Mouse (Mus musculus): ENCODE measurements around the gene Oxa1l. TPM values are rescaled to one million over a fixed set of nuclear protein-coding genes. Genes with fewer than 3 reads are reported as not detected.
A peak's percentile ranks its signal among the peaks of the same experiment; 100 is the strongest.

Gene Oxa1l
- polyA plus RNA-seq, 1 experiment from 2014 or later, result 42.3 TPM

GRCm38 (mm10) chr14:54397872-54398527 lies 37.4 kb downstream of the Oxa1l start:
- Histone ChIP-seq H3K9me3 (no peaks in the 10 kb centered on the region), H3K4me1 (no peaks in the 10 kb centered on the region), H3K9ac (replicated peaks) (no peak overlapping the region), H3K27me3 (no peaks in the 10 kb centered on the region), H3K36me3 (no peaks in the 10 kb centered on the region), H3K4me3 (no peak overlapping the region), H3K4me2 (replicated peaks) (no peak overlapping the region), H3K27ac (replicated peaks) (no peak overlapping the region)
- ATAC-seq (ENCODE audit: low FRiP score, low read depth), result no peak
- WGBS, result 85% methylated on average over 7 of the region's 7 CpGs

GRCm38 (mm10) chr14:54398528-54398916 lies 37.9 kb downstream of the Oxa1l start:
- H3K9ac ChIP-seq (replicated peaks), result no peak overlapping the region
- no peak for ATAC-seq (ENCODE audit: low FRiP score, low read depth)
- no peak overlapping the region for H3K4me3 ChIP-seq
- 86% methylated on average over 7 of the region's 7 CpGs for WGBS
- no peak overlapping the region for H3K4me2 ChIP-seq (replicated peaks)
- no peaks in the 10 kb centered on the region for H3K36me3 ChIP-seq
- no peaks in the 10 kb centered on the region for H3K27me3 ChIP-seq
- no peaks in the 10 kb centered on the region for H3K4me1 ChIP-seq
- no peak overlapping the region for H3K27ac ChIP-seq (replicated peaks)
- H3K9me3 ChIP-seq, result no peaks in the 10 kb centered on the region

- no peak overlapping the region for H3K4me3 ChIP-seq
- 67% methylated on average over 8 of the region's 8 CpGs for WGBS
- no peak overlapping the region for H3K27ac ChIP-seq (replicated peaks)
- no peaks in the 10 kb centered on the region for H3K4me1 ChIP-seq
- H3K36me3 ChIP-seq, result no peaks in the 10 kb centered on the region
- no peak overlapping the region for H3K9ac ChIP-seq (replicated peaks)
- no peak for ATAC-seq (ENCODE audit: low FRiP score, low read depth)
- H3K4me2 ChIP-seq (replicated peaks), result no peak overlapping the region
- no peaks in the 10 kb centered on the region for H3K9me3 ChIP-seq
- H3K27me3 ChIP-seq, result no peaks in the 10 kb centered on the region
Measured at GRCm38 (mm10) chr14:54398921-54399382, 38.3 kb downstream of the Oxa1l start.

GRCm38 (mm10) chr14:54401723-54402122 lies 41.1 kb downstream of the Oxa1l start:
- no peak overlapping the region for H3K4me2 ChIP-seq (replicated peaks)
- no peaks in the 10 kb centered on the region for H3K4me1 ChIP-seq
- no peak overlapping the region for H3K9ac ChIP-seq (replicated peaks)
- H3K27me3 ChIP-seq, result no peaks in the 10 kb centered on the region
- no peak for ATAC-seq (ENCODE audit: low FRiP score, low read depth)
- no peak overlapping the region for H3K27ac ChIP-seq (replicated peaks)
- H3K36me3 ChIP-seq, result no peaks in the 10 kb centered on the region
- no peaks in the 10 kb centered on the region for H3K9me3 ChIP-seq
- 86% methylated on average over 3 of the region's 3 CpGs for WGBS
- H3K4me3 ChIP-seq, result no peak overlapping the region

GRCm38 (mm10) chr14:54408336-54409056 lies 47.9 kb downstream of the Oxa1l start:
- no peaks in the 10 kb centered on the region for H3K36me3 ChIP-seq
- no peaks in the 10 kb centered on the region for H3K4me1 ChIP-seq
- H3K9me3 ChIP-seq, result no peaks in the 10 kb centered on the region
- no peak overlapping the region for H3K27ac ChIP-seq (replicated peaks)
- WGBS, result 83% methylated on average over 25 of the region's 25 CpGs
- H3K4me2 ChIP-seq (replicated peaks), result no peak overlapping the region
- ATAC-seq (ENCODE audit: low FRiP score, low read depth), result no peak
- H3K4me3 ChIP-seq, result no peak overlapping the region
- peaks cover 13% of the 10 kb centered on the region; the same call in 1 of the 2 replicates for H3K27me3 ChIP-seq
- H3K9ac ChIP-seq (replicated peaks), result no peak overlapping the region

GRCm38 (mm10) chr14:54409057-54409645 lies 48.5 kb downstream of the Oxa1l start:
- Histone ChIP-seq H3K27me3 (peaks cover 19% of the 10 kb centered on the region; the same call in 1 of the 2 replicates), H3K9ac (replicated peaks) (no peak overlapping the region), H3K4me2 (replicated peaks) (no peak overlapping the region), H3K4me3 (no peak overlapping the region), H3K36me3 (no peaks in the 10 kb centered on the region), H3K4me1 (peaks cover 3% of the 10 kb centered on the region), H3K27ac (replicated peaks) (no peak overlapping the region), H3K9me3 (no peaks in the 10 kb centered on the region)
- ATAC-seq (ENCODE audit: low FRiP score, low read depth), result no peak
- 82% methylated on average over 7 of the region's 7 CpGs for WGBS

GRCm38 (mm10) chr14:54409980-54410810 lies 49.6 kb downstream of the Oxa1l start:
- Histone ChIP-seq H3K9me3 (no peaks in the 10 kb centered on the region), H3K9ac (replicated peaks) (no peak overlapping the region), H3K36me3 (no peaks in the 10 kb centered on the region), H3K27ac (replicated peaks) (0 out of 2 replicates have a peak overlapping the region, but pooled peaks have one; percentile 4), H3K27me3 (peaks cover 26% of the 10 kb centered on the region), H3K4me1 (peaks cover 5% of the 10 kb centered on the region), H3K4me3 (no peak overlapping the region), H3K4me2 (replicated peaks) (no peak overlapping the region)
- 46% methylated on average over 17 of the region's 17 CpGs for WGBS
- no peak for ATAC-seq (ENCODE audit: low FRiP score, low read depth)

GRCm38 (mm10) chr14:54412000-54412576 lies 51.5 kb downstream of the Oxa1l start:
- 32% methylated on average over 9 of the region's 9 CpGs for WGBS
- Histone ChIP-seq H3K4me2 (replicated peaks) (no peak overlapping the region), H3K4me3 (no peak overlapping the region), H3K36me3 (no peaks in the 10 kb centered on the region), H3K27ac (replicated peaks) (no peak overlapping the region), H3K4me1 (peaks cover 11% of the 10 kb centered on the region), H3K9ac (replicated peaks) (no peak overlapping the region), H3K9me3 (no peaks in the 10 kb centered on the region), H3K27me3 (peaks cover 40% of the 10 kb centered on the region)
- no peak for ATAC-seq (ENCODE audit: low FRiP score, low read depth)

GRCm38 (mm10) chr14:54412629-54413170 lies 52.1 kb downstream of the Oxa1l start:
- Histone ChIP-seq H3K27ac (replicated peaks) (no peak overlapping the region), H3K4me2 (replicated peaks) (no peak overlapping the region), H3K9me3 (no peaks in the 10 kb centered on the region), H3K4me3 (no peak overlapping the region), H3K36me3 (no peaks in the 10 kb centered on the region), H3K9ac (replicated peaks) (no peak overlapping the region), H3K4me1 (peaks cover 11% of the 10 kb centered on the region), H3K27me3 (peaks cover 46% of the 10 kb centered on the region)
- ATAC-seq (ENCODE audit: low FRiP score, low read depth), result no peak
- WGBS, result 44% methylated on average over 2 of the region's 2 CpGs

- Histone ChIP-seq H3K9ac (replicated peaks) (no peak overlapping the region), H3K9me3 (no peaks in the 10 kb centered on the region), H3K27me3 (peaks cover 42% of the 10 kb centered on the region), H3K4me3 (no peak overlapping the region), H3K4me1 (peaks cover 11% of the 10 kb centered on the region), H3K36me3 (no peaks in the 10 kb centered on the region), H3K4me2 (replicated peaks) (no peak overlapping the region), H3K27ac (replicated peaks) (no peak overlapping the region)
- no peak for ATAC-seq (ENCODE audit: low FRiP score, low read depth)
- WGBS, result 9% methylated on average over 18 of the region's 18 CpGs
Measured at GRCm38 (mm10) chr14:54413877-54414700, 53.5 kb downstream of the Oxa1l start.
